Mouse (Mus musculus) liver, embryonic 14.5 days (tissue): Measurements from ENCODE around the gene Dpm2.

ENCODE experiments used
- CTCF ChIP-seq: IDR thresholded peaks from 2 replicates; pipeline ENCODE4 v1.5.1; 2016; ENCODE audit warnings: antibody characterized with exemption, low read depth, control low read depth
- EP300 ChIP-seq: IDR thresholded peaks from 2 replicates; pipeline ENCODE4 v1.6.1; 2016; ENCODE audit warnings: antibody characterized with exemption, low read depth

DNA sequence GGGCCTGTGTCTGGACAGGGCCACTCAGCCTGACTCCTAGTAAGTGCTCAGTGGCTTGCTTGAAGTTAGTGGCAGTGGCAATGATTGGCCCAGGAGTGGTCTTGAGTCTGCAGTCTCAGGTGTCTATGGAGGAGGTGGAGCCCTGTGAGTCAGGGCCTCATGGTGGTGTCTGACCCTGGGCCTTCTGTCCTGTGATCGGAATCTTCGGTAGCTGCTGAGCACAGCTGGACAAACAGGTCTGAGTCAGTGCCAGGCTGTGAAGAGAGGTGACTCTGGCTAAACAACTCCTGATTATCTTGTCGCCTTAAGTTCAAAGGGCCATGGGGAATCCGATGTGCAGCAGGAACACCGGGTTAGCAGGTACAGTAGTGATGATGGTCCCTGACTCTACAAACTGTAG, 23.3 kb upstream of the Dpm2 start:
- TF ChIP-seq CTCF, result no peak
- no peak for TF ChIP-seq EP300
